Mouse (Mus musculus) olfactory bulb, adult 2 months (tissue): ENCODE data around the gene Lgr4.

Source experiments
- CTCF ChIP-seq: fragments of 200-500 bp; IDR thresholded peaks from 2 replicates; pipeline ENCODE4 v1.5.1; 2012; ENCODE audit warnings: low read depth, mild to moderate bottlenecking, low read length, moderate library complexity; ENCODE audit not compliant: insufficient read depth
- POLR2A ChIP-seq: fragments of 200-500 bp; IDR thresholded peaks from 2 replicates; pipeline ENCODE4 v1.6.1; 2012; ENCODE audit warnings: mild to moderate bottlenecking, low read depth, low read length, moderate library complexity; ENCODE audit not compliant: insufficient read depth

DNA sequence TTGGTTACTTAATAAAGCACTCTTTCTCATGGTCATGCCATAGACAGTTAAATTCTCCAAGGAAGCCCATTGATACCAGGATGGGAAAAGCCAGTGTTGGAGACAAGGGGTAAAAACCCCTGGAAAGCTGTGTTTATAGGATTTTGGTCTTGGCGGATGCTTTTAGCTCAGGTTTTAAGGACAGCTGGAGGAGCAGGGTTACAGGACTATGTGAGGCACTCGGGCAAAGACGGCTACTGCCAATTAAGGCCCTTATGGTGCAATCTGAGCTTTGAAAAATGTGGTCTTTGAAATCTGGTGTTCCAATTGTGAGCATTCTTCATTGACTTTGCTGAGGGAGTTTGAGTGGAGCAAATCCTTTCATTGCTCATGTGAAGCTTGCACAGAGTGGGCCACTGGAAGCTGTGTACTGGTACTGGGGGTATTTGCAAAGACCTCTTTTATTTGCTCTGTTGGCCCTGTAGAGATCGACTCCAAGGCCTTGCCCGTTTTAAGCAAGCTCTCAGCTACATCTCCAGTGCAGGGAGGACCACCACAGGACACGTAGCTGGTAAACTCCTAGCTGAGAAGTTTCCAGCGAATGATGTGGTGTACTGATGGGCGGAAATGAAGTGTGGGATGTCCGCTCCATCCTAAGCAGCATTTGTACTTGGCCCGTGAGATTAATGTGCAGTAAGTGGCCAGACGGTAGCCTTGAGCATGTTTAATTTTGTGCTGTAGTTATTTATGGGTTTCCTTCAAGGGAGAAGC lies 68.8 kb downstream of the Lgr4 start:
- TF ChIP-seq CTCF (no peak), POLR2A (no peak)
